Mouse (Mus musculus) thymus, adult 2 months (tissue): Measurements from ENCODE around the gene Polr2f.

Experiments used
- CTCF ChIP-seq: fragments of 200-500 bp; IDR thresholded peaks from 2 replicates; pipeline ENCODE4 v1.5.1; 2012; ENCODE audit warnings: mild to moderate bottlenecking, control low read depth, low read length, moderate library complexity, borderline replicate concordance; ENCODE audit not compliant: control insufficient read depth, poor library complexity, insufficient read depth; ENCODE audit errors: extremely low read depth
- POLR2A ChIP-seq: fragments of 200-500 bp; IDR thresholded peaks from 2 replicates; pipeline ENCODE4 v1.6.1; 2012; ENCODE audit warnings: mild to moderate bottlenecking, low read length, control low read depth, moderate library complexity; ENCODE audit not compliant: control insufficient read depth, poor library complexity, insufficient read depth; ENCODE audit errors: extremely low read depth

GRCm38 (mm10) chr15:79096556-79096955 lies 44.3 kb upstream of the Polr2f start:
- TF ChIP-seq CTCF (no peak), POLR2A (no peak)
